Mouse (Mus musculus): Measurements from ENCODE around the gene Paqr4.
"Not testable (repeated sequence)": the region's sequence is repeated elsewhere in the genome, so short reads cannot be mapped to it uniquely, and the experiment has no call there.

Gene Paqr4

GRCm38 (mm10) chr17:23740598-23741021 is at the start of gene Paqr4:
TSS of gene Paqr4 (minus strand) at chr17:23740867.
- DNase-seq (ENCODE audit: low spot score): no peak

- DNase-seq (ENCODE audit: low spot score): no peak
Observed at GRCm38 (mm10) chr17:23789749-23790268, 49.1 kb upstream of the Paqr4 start.

- DNase-seq (ENCODE audit: low spot score): no peak
Observed at GRCm38 (mm10) chr17:23788973-23789372, 48.3 kb upstream of the Paqr4 start.

- no peak for DNase-seq (ENCODE audit: low spot score)
Observed at GRCm38 (mm10) chr17:23786510-23786931, 45.9 kb upstream of the Paqr4 start.

GRCm38 (mm10) chr17:23785561-23786471 is 45.1 kb upstream of the Paqr4 start, which contains the start of gene Flywch2:
TSS of gene Flywch2 (minus strand) at chr17:23786081.
- DNase-seq (ENCODE audit: low spot score): peak; percentile 76

- DNase-seq (ENCODE audit: low spot score): no peak
Observed at GRCm38 (mm10) chr17:23783352-23783751, 42.7 kb upstream of the Paqr4 start.

- DNase-seq (ENCODE audit: low spot score): no peak
Observed at GRCm38 (mm10) chr17:23778447-23778846, 37.8 kb upstream of the Paqr4 start.

GRCm38 (mm10) chr17:23777141-23777540 is 36.5 kb upstream of the Paqr4 start:
- no peak for DNase-seq (ENCODE audit: low spot score)

- no peak for DNase-seq (ENCODE audit: low spot score)
Observed at GRCm38 (mm10) chr17:23776216-23776615, 35.5 kb upstream of the Paqr4 start.

GRCm38 (mm10) chr17:23774090-23774489 is 33.4 kb upstream of the Paqr4 start:
- DNase-seq (ENCODE audit: low spot score): peak; percentile 52

- DNase-seq (ENCODE audit: low spot score): no peak
Observed at GRCm38 (mm10) chr17:23773676-23774075, 33.0 kb upstream of the Paqr4 start.

GRCm38 (mm10) chr17:23772219-23772556 is 31.5 kb upstream of the Paqr4 start:
- DNase-seq (ENCODE audit: low spot score): not testable (repeated sequence)

- DNase-seq (ENCODE audit: low spot score): peak; percentile 99
Observed at GRCm38 (mm10) chr17:23771284-23772218, 30.9 kb upstream of the Paqr4 start, which contains the start of gene Flywch1. TSS of gene Flywch1 (minus strand) at chr17:23771602.

- no peak for DNase-seq (ENCODE audit: low spot score)
Observed at GRCm38 (mm10) chr17:23770896-23771283, 30.2 kb upstream of the Paqr4 start.

GRCm38 (mm10) chr17:23770493-23770892 is 29.8 kb upstream of the Paqr4 start:
- no peak for DNase-seq (ENCODE audit: low spot score)

- DNase-seq (ENCODE audit: low spot score): no peak
Observed at GRCm38 (mm10) chr17:23762976-23763375, 22.3 kb upstream of the Paqr4 start.

- DNase-seq (ENCODE audit: low spot score): no peak
Observed at GRCm38 (mm10) chr17:23761155-23761554, 20.5 kb upstream of the Paqr4 start.

- DNase-seq (ENCODE audit: low spot score): no peak
Observed at GRCm38 (mm10) chr17:23760231-23760630, 19.6 kb upstream of the Paqr4 start.

- no peak for DNase-seq (ENCODE audit: low spot score)
Observed at GRCm38 (mm10) chr17:23758801-23759200, 18.1 kb upstream of the Paqr4 start.

- no peak for DNase-seq (ENCODE audit: low spot score)
Observed at GRCm38 (mm10) chr17:23757581-23757980, 16.9 kb upstream of the Paqr4 start.

- no peak for DNase-seq (ENCODE audit: low spot score)
Observed at GRCm38 (mm10) chr17:23755689-23756088, 15.0 kb upstream of the Paqr4 start.

Measured in layer of hippocampus, adult 9-10 months (tissue).